Mouse (Mus musculus) induced T-regulatory cell, adult 2 months (primary cell): ENCODE measurements around the gene Pim3.
A peak's percentile ranks its signal among the peaks of the same experiment; 100 is the strongest.

Experiments used
- DNase-seq: peaks from one replicate; pipeline ENCODE4 v3.0.0-alpha.2; 2012; ENCODE audit warnings: low read depth

The Pim3 gene

GRCm38 (mm10) chr15:88881253-88882044, 19.5 kb downstream of the Pim3 start:
- no peak for DNase-seq

DNA sequence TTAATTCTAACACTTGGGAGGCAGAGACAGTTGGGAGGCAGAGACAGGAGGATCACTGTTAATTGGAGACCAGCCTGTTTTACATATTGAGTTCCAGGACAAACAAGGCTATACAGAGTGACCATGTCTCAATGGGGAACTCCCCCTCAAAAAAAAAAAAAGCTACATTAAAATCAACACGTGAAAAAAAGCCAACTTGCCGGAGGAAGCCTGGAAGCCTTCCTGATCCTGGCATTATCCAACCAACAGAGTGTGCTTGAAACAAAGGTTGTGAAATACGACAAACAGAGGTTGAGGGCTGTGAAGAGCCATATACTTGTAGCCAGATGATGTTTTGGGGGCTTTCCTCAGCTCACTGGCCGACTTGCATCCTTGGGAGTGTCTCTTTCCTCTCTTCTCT, 20.9 kb downstream of the Pim3 start:
- DNase-seq: no peak

DNA sequence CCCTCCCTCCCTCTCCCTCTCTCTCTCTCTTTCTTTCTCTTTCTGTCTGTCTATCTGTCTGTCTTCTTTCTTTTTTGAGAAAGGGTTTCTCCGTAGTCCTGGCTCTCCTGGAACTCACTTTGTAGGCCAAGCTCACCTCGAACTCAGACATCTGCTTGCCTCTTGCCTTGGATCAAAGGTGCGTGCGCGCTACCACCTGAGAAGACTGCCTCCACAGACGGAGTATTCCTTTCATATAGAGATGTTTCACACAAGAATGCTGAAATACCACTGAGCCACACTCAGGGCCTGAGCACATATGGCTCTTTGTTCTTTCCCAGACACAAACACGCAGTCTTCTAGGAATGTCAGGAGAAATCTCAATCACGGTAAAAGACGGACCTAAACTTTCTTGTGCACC, 21.4 kb downstream of the Pim3 start:
- DNase-seq: no peak

- DNase-seq: no peak
Measured at GRCm38 (mm10) chr15:88885376-88885775, 23.4 kb downstream of the Pim3 start.

- DNase-seq: no peak
Measured at GRCm38 (mm10) chr15:88889032-88889431, 27.0 kb downstream of the Pim3 start.

- peak; percentile 16 for DNase-seq
Measured at GRCm38 (mm10) chr15:88889994-88890393, 28.0 kb downstream of the Pim3 start.

DNA sequence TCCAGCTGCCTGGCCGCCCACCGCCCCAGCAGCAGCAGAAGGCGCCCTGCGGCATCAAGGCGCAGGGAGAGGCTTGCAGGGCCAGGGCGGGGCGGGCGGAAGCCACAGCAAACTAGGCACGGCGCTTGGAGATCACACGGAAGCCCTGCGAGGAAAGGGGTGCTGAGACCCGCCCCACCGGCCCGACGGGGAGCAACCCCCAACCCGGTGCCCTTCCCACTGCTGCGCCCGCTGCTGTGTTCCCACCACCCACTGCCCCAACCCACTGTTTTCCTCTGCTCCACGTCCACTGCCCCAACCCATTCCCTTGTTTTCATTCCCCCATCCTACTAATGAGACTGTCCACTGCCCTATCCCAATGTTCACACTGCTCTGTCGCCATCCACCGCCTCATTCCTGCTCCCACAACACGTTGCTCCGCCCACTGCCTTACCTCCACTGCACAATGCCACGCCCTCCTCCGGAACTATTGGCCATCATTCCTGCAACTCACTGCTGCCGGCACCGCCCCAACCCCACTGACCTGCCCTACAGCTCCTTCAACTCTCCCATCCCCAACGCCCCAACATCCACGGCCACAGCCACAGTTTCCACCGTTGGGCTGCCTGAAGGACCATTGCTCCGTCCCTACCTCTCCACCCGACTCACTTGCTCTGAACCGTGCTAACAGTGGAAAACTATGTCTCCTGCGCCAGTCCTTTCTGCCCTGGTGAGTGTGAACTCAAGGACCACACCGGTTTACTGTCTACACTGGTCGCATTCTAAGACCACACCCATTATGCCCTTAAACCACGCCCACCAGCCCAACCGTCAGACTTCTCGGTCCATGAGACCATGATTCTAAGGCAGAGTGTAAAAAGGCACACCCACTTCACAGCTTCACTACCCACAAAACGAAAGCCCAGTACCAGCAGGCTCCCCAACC, 29.0 kb downstream of the Pim3 start:
- DNase-seq: peak; percentile 93

DNA sequence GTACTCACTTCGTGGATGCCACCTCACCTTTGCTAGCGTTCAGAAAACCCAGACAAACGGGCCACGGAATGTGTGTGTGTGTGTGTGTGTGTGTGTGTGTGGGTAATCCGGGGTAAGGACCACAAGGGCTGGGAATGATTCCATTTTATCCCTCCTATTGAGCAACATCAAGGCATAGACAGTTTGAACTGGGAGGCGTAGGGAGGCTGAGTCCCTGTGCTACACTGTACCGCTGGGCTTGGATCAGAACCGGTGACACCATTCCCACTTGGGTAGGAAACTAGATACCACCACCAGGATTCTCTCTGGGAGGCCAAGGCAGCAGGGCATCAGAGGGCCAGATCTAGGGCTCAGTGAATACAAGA, 29.7 kb downstream of the Pim3 start:
- DNase-seq: no peak

- DNase-seq: no peak
Measured at GRCm38 (mm10) chr15:88892252-88892651, 30.3 kb downstream of the Pim3 start.

DNA sequence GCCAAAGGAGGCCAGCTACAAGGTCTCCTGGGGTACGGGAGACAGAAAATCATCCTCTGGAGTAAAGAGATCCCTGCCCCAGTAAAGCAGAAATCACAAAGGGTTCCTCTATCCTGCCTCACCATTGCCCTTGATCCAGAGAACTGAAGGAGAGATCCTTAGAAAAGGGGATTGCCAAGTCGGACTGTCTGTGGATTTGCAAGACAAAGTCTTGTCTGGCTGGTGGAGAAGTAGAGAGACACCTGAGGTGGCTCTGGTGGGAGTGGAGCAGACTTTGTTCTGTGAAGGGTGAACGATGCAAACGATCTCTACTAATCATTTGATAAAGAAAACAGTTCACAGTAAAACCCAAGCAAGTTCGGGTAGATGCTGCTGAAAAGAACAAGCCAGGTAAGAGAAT, 30.9 kb downstream of the Pim3 start:
- DNase-seq: no peak

DNA sequence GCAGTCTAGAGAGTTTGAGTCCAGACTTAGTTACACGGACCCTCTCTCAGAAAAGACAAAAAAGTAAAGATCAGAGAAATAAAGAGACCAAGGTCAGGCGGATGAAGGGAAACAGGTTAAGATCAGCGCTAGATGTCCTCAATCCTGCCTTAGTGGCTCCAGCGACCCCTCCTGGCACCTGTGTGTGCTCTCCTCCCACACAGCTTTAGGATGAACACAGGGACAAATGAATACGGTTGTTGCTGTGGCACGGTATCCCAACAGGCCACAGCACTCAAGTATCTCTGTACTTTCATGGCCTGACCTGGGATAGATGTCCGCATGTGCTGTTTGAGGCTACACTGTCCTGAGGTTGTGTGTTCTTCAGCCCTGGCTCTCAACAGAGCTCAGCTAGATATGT, 33.1 kb downstream of the Pim3 start:
- DNase-seq: no peak

- DNase-seq: no peak
Measured at GRCm38 (mm10) chr15:88895891-88896290, 33.9 kb downstream of the Pim3 start.

GRCm38 (mm10) chr15:88896341-88896980, 34.5 kb downstream of the Pim3 start:
- DNase-seq: no peak

- no peak for DNase-seq
Measured at GRCm38 (mm10) chr15:88902200-88902875, 40.4 kb downstream of the Pim3 start.

- DNase-seq: peak; percentile 21
Measured at GRCm38 (mm10) chr15:88903086-88903485, 41.1 kb downstream of the Pim3 start.

DNA sequence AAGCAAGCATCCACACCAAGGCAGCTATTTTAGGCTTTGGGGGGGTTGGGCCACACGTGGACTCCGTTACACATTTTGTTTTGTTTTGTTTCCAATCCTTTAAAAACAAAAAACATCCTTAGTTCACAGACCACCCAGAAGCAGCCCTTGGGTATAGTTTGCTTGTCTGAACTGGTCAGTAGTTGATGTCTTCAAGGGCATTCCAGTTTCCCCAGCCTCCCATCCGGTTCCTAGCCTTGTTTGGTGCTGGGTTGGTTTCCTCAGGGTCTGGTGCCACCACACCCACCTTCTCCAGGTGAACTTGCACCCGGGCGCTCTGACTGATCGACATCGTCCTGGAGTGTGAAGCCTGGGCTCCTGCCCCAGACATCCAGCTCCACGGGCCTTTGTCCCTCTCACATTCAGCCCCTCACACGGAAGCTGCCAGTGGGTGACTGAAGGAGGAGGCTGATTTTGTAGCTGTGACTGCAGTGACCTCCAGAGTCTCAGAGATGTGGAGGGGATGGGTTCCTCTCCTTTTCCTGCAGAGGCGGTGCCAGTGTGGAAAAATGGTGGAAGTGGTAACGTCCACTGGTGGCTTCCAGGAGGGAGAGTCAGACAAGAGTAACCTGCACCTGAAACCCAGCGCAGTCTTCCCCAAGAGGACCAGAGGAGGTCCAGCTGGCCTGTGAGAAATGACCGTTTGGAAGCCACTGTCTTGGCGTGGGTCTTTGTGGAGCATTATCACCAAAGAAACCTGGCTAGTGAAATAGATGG, 42.2 kb downstream of the Pim3 start:
- no peak for DNase-seq

- no peak for DNase-seq
Measured at GRCm38 (mm10) chr15:88906347-88906746, 44.4 kb downstream of the Pim3 start.

DNA sequence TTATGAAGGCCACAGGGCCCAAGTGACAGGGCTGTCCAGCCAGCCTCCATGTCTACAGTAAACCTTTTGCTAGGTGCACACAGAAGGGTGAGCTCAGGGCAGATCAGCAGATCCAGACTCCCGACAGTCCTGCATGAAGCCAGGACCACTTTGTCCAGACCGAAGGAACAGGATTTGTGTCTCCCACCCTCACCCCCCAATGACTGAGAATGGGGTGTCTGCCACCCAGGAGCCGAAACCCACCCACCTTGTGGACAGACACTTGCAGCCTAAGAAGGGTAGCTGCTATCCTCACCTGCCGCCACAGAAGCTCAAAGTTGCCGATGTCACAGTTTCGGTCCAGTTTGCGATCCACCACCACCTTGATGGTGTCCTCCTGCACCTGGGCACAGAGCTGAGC, 53.1 kb downstream of the Pim3 start:
- DNase-seq: no peak
